Comparison of ENCODE assay signal across 30 mouse cellular contexts in the genomic region with DNA sequence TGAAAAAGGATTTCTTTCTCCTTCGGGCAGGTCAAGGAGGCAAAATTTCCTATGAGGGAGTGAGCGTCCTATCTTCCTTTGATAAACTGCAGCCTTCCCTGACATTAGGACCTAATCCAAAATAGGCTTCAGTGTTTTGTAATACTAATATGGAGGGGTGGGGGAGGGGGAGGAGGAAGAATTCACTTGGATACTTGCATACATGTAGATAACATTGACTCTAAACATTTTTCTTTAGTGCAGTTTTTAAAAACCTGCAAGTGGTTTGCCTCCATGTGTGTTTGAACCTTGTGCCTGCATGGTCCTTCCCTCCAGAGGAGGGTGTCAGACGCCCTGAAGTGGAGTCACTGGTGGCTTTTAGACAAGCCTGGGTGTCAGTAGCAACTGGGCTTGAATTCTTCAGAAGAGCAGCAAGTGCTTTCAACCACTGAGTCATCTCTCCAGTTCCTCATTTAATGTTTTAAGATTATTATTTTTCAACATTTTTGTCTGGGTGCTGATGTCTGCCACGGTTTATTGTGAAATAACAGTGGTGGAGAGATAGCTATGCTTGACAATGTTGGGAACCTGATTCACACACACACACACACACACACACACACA. TPM values are rescaled to one million over a fixed set of nuclear protein-coding genes. Genes with fewer than 3 reads are reported as not detected.
DNase-seq lines count a peak whose midpoint lies in the region; ATAC-seq and TF ChIP-seq lines count a peak whose summit lies in the region.
"Had no signal": no experiment of that assay in that cellular context is flagged by ENCODE, and none has a peak within 500 bp of the region (broad histone marks: within the 10 kb centered on the region; RNA-seq: fewer than 3 reads in every experiment).

No protein-coding gene starts in this region.

- peak; percentile 11 for DNase-seq in adrenal gland, postnatal 14 days
- no peak for DNase-seq in adrenal gland, postnatal 25 days
- peak; percentile 2 for DNase-seq in lung, postnatal 25 days (ENCODE audit: low spot score)
- DNase-seq in lung, postnatal 14 days, result no peak
- DNase-seq in hindbrain, postnatal 0 days (ENCODE audit: low spot score), result no peak
- DNase-seq: cerebellum, adult 11-12 months; cerebellum, postnatal 25 days; embryo, embryonic 11 days; gastrocnemius, postnatal 25 days; heart, postnatal 36 days; kidney, adult 9 months; kidney, postnatal 14 days; lung, postnatal 10 days; thymus, postnatal 14 days had no signal

- peak; percentile 84 for ATAC-seq in granulocyte monocyte progenitor cell, adult 5-6 weeks (replicated peaks; ENCODE audit: poor library complexity, severe bottlenecking)
- ATAC-seq in hindbrain, embryonic 16.5 days, result no peak
- ATAC-seq in hindbrain, postnatal 0 days, result no peak
- ATAC-seq: CD4-positive, CD25-positive, alpha-beta regulatory T cell, adult 4 months; intestine, embryonic 15.5 days had no signal

- no peak overlapping the region for H3K9ac ChIP-seq in hindbrain, embryonic 16.5 days (ENCODE audit: low read depth, low read length)
- H3K9ac ChIP-seq in hindbrain, postnatal 0 days (replicated peaks; ENCODE audit: low read length), result no peak overlapping the region
- H3K9ac ChIP-seq: embryonic facial prominence, embryonic 13.5 days; forebrain, embryonic 12.5 days; heart, embryonic 15.5 days; hindbrain, embryonic 14.5 days; intestine, embryonic 15.5 days; liver, embryonic 15.5 days had no signal

- no peaks in the 10 kb centered on the region for H3K9me3 ChIP-seq in hindbrain, embryonic 16.5 days (ENCODE audit: control insufficient read depth, low read length)
- no peaks in the 10 kb centered on the region for H3K9me3 ChIP-seq in hindbrain, postnatal 0 days (ENCODE audit: low read length)
- H3K9me3 ChIP-seq: embryonic facial prominence, embryonic 13.5 days; forebrain, embryonic 12.5 days; heart, embryonic 15.5 days; intestine, embryonic 15.5 days; liver, embryonic 15.5 days; midbrain, embryonic 10.5 days had no signal

- no peaks in the 10 kb centered on the region; the same call in 1 of the 2 replicates for H3K4me1 ChIP-seq in bone marrow, adult 2 months (ENCODE audit: control insufficient read depth, insufficient read depth, low read length)
- H3K4me1 ChIP-seq in hindbrain, embryonic 16.5 days (ENCODE audit: control insufficient read depth, insufficient read depth, low read depth, low read length), result no peaks in the 10 kb centered on the region
- no peaks in the 10 kb centered on the region for H3K4me1 ChIP-seq in hindbrain, postnatal 0 days (ENCODE audit: insufficient read depth, low read length)
- H3K4me1 ChIP-seq: intestine, embryonic 15.5 days; liver, embryonic 15.5 days had no signal

- WGBS in bone marrow, adult 2 months, result 50% methylated on average over 4 of the region's 4 CpGs
- WGBS in hindbrain, embryonic 16.5 days, result 66% methylated on average over 4 of the region's 4 CpGs
- 58% methylated on average over 4 of the region's 4 CpGs for WGBS in hindbrain, postnatal 0 days

- no peak for TF ChIP-seq CTCF in bone marrow, adult 2 months (IDR thresholded peaks at IDR 0.05; ENCODE audit: control insufficient read depth, insufficient read depth, low read length)
- TF ChIP-seq CTCF in hindbrain, postnatal 0 days (IDR thresholded peaks at IDR 0.05; ENCODE audit: low read depth), result no peak

- H3K4me2 ChIP-seq in hindbrain, embryonic 16.5 days (ENCODE audit: low read length), result no peak overlapping the region
- H3K4me2 ChIP-seq in hindbrain, postnatal 0 days (ENCODE audit: low read depth, low read length), result no peak overlapping the region
- H3K4me2 ChIP-seq: embryonic facial prominence, embryonic 13.5 days; forebrain, embryonic 12.5 days; heart, embryonic 15.5 days; hindbrain, embryonic 14.5 days; intestine, embryonic 15.5 days; liver, embryonic 15.5 days had no signal

- TF ChIP-seq POLR2A in bone marrow, adult 2 months (IDR thresholded peaks at IDR 0.05; ENCODE audit: borderline replicate concordance, control insufficient read depth, low read depth, low read length), result no peak

- no peak overlapping the region for H3K4me3 ChIP-seq in bone marrow, adult 2 months (replicated peaks; ENCODE audit: control insufficient read depth, low read depth, low read length)
- no peak overlapping the region for H3K4me3 ChIP-seq in hindbrain, embryonic 16.5 days (ENCODE audit: low read length)
- H3K4me3 ChIP-seq in hindbrain, postnatal 0 days (ENCODE audit: low read length), result no peak overlapping the region
- H3K4me3 ChIP-seq: embryonic facial prominence, embryonic 13.5 days; erythroblast, embryonic 14.5 days; forebrain, embryonic 12.5 days; heart, embryonic 15.5 days; intestine, embryonic 15.5 days; liver, embryonic 15.5 days; midbrain, embryonic 10.5 days had no signal

- H3K36me3 ChIP-seq in hindbrain, embryonic 16.5 days (ENCODE audit: control insufficient read depth, insufficient read depth, low read length), result no peaks in the 10 kb centered on the region
- no peaks in the 10 kb centered on the region for H3K36me3 ChIP-seq in hindbrain, postnatal 0 days (ENCODE audit: insufficient read depth, low read length)
- H3K36me3 ChIP-seq: embryonic facial prominence, embryonic 13.5 days; forebrain, embryonic 12.5 days; heart, embryonic 15.5 days; intestine, embryonic 15.5 days; liver, embryonic 15.5 days; midbrain, embryonic 10.5 days had no signal

- H3K27me3 ChIP-seq in hindbrain, embryonic 16.5 days (replicated peaks; ENCODE audit: control insufficient read depth, insufficient read depth, low read length), result no peaks in the 10 kb centered on the region
- no peaks in the 10 kb centered on the region for H3K27me3 ChIP-seq in hindbrain, postnatal 0 days (ENCODE audit: insufficient read depth, low read length)
- H3K27me3 ChIP-seq: embryonic facial prominence, embryonic 13.5 days; forebrain, embryonic 12.5 days; heart, embryonic 15.5 days; intestine, embryonic 15.5 days; liver, embryonic 15.5 days had no signal

- peak overlapping the region; percentile 51 for H3K27ac ChIP-seq in bone marrow, adult 2 months (ENCODE audit: control insufficient read depth, insufficient read depth, low read depth, low read length, poor library complexity)
- H3K27ac ChIP-seq in hindbrain, embryonic 16.5 days (ENCODE audit: low read depth, low read length), result no peak overlapping the region
- H3K27ac ChIP-seq in hindbrain, postnatal 0 days, result no peak overlapping the region
- H3K27ac ChIP-seq: embryonic facial prominence, embryonic 13.5 days; forebrain, embryonic 12.5 days; heart, embryonic 15.5 days; hindbrain, embryonic 14.5 days; intestine, embryonic 15.5 days; liver, embryonic 15.5 days; midbrain, embryonic 10.5 days had no signal

RNA-seq across cellular contexts. Expression of gene Slc15a5, which starts 8.1 kb away (rescaled TPM):
- total RNA-seq in adrenal gland, postnatal 14 days (2021), result not detected in 2 replicates
- total RNA-seq in adrenal gland, postnatal 25 days (2021), result 0.76 TPM in 1 of 2 replicates, not detected in the other
- not detected in 2 replicates for polyA plus RNA-seq in bone marrow, adult 2 months (2011; ENCODE audit: insufficient read depth, insufficient read length, low replicate concordance, missing spikeins)
- not detected in 2 replicates for total RNA-seq in granulocyte monocyte progenitor cell, adult 5-6 weeks (2014; fragmentation: Nextera tagmentation)
- total RNA-seq in granulocyte monocyte progenitor cell, adult 5-6 weeks (2017), result not detected in 2 replicates
- not detected in 2 replicates for polyA plus RNA-seq in hindbrain, embryonic 16.5 days (2015; fragmentation: Nextera tagmentation; extraction: Ambion mirVana)
- total RNA-seq in hindbrain, postnatal 0 days (2014; rRNA removed), result not detected in 2 replicates
- polyA plus RNA-seq in hindbrain, postnatal 0 days (2015; fragmentation: Nextera tagmentation; extraction: Ambion mirVana), result 0.10 and 0.15 TPM in 2 replicates
- total RNA-seq: heart, adult 8-10 months; heart, postnatal 36 days; layer of hippocampus, adult 18-20 months had no signal
- polyA plus RNA-seq: CD4-positive, CD25-positive, alpha-beta regulatory T cell, adult 4 months; embryonic facial prominence, embryonic 13.5 days; erythroblast, embryonic 14.5 days; forebrain, embryonic 12.5 days; hindbrain, embryonic 14.5 days; intestine, embryonic 15.5 days; limb, embryonic 11.5 days; liver, embryonic 15.5 days; midbrain, embryonic 10.5 days; neural tube, embryonic 11.5 days had no signal

Comparison
In these comparisons a context has a peak if more than half of its experiments do, and no peak if none do; other contexts are left out.
1. DNase-seq: peak in adrenal gland, postnatal 14 days (single experiment) and lung, postnatal 25 days (single experiment); none in adrenal gland, postnatal 25 days (single experiment), lung, postnatal 14 days (single experiment) and hindbrain, postnatal 0 days (single experiment).